Mouse (Mus musculus): Measurements from ENCODE around the gene Pilrb1. TPM values are rescaled to one million over a fixed set of nuclear protein-coding genes. Genes with fewer than 3 reads are reported as not detected.

Gene Pilrb1
- total RNA-seq, 2 experiments from 2014 or later, result not detected

DNA sequence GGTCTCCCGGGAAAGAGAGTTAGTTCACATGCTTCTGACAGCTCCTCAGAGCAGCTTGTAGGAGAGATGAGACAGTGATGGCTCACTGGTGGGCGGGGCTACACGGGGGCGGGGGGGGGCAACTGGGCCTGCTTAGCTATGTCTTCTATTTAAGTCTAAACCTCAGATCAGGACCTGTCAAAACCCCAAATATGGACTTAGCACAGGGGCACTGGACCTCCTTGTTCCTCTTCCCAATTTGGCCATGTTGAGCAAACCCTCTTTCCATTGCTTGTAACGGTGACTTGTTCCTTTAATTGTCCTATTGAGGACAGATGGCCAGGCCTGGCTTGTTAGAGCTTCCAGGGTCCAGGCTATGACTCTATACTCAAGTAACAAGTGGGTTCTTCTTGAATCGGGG is 26.4 kb downstream of the Pilrb1 start:
- no peak for DNase-seq (ENCODE audit: low spot score in 2 of 2)
- intact Hi-C loops (cut with DNase I), result no loop called here

DNA sequence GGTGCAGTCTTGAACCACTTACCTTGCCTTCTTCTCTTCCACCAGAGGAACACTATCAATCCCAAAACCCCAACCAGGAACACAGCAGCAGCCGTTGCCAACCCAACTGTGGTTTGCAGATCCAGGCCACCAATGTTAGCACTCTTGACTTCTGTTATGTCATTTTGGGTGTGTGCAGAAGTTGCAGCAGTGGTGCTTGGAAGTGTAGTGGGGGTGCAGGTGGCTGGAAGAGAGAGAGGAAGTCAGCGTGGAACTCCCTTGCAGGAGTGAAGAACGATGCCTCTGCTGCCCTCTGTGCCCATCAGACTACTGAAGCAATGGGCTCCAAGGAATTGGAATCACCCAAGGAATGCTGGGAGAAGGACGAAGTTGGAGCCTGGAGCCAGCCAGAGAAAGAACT is 26.8 kb downstream of the Pilrb1 start:
- intact Hi-C loops (cut with DNase I), result no loop called here
- DNase-seq (ENCODE audit: low spot score in 2 of 2), result no peak

DNA sequence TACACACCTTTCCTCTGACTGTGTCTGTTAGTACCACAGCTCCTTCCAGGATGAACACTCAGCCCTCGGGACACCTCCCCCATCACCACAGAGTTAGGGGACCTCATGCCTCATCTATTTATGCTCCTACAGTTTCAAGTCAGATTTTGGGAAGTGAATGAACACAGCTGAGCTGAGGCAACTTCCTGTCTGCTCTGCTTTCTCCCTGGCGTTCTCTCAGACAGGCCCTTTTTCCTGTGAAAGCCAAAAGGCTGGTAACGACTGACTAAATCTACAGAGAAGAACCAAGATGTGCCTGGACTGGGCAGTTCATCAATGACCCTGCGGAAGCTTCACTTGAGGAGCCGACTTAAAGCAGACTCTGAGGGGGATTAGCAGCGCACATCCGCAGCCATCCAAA is 27.7 kb downstream of the Pilrb1 start:
- intact Hi-C loops (cut with DNase I), result no loop called here
- DNase-seq (ENCODE audit: low spot score in 2 of 2), result peak in 1 of 2 experiments; percentile 10

DNA sequence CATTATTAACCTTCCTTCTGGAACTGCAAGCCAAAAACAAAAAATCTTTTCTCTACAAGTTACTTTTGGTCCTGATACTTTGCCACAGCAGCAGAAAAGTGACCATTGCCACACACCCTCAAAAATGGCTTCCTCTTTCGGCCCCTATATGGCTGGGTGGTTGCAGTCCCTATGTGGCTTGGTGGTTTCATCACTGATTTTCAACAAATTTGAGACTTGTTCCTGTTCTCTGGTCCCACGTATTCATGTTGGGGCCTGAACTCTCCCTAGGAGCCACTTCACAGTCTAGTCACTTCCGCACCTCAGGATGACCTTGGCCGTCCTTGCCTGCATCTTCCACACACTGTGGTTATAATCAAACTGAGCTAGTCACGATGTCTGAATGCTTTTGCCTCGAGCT is 29.2 kb downstream of the Pilrb1 start:
- intact Hi-C loops (cut with DNase I), result no loop called here
- DNase-seq (ENCODE audit: low spot score in 2 of 2), result no peak

DNA sequence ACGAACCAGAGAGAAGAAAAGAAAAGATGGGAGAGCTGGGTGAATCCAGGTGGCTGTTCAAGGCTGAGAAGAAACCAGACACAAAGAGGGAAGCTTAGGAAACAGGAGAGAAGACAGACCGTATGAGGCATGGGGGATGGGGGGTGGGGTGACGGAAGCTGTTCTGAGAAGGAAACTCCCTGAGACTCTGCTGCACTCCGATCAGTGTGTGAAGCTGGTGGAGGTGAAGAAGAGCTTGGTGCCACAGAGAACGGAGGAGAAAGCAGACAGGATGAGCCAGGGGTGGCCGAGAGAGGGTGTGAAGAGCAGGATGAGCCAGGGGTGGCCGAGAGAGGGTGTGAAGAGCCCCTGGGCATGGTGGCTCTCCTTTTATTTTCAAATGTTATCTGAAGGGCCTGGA is 31.5 kb downstream of the Pilrb1 start:
- intact Hi-C loops (cut with DNase I), result no loop called here
- no peak for DNase-seq (ENCODE audit: low spot score in 2 of 2)

DNA sequence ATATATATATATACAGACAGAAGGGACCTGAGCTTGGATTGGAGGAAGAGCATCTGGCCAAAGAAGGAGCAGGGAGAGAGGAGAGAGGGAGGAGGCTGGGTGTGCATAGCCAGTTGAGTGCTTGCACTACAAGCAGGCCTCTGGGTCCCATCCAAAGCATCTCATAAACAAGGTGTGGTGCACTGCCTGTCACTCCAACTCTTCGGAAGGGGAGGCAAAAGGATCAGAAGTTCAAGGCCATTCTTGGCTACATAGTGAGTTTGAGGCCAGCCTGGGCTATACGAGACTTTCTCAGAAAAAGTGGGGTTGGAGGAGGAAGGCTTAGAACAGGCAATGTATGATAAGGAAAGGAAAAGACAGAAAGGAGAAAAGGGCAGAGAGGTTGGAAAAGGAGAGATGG is 31.9 kb downstream of the Pilrb1 start:
- intact Hi-C loops (cut with DNase I), result no loop called here
- DNase-seq (ENCODE audit: low spot score in 2 of 2), result no peak

DNA sequence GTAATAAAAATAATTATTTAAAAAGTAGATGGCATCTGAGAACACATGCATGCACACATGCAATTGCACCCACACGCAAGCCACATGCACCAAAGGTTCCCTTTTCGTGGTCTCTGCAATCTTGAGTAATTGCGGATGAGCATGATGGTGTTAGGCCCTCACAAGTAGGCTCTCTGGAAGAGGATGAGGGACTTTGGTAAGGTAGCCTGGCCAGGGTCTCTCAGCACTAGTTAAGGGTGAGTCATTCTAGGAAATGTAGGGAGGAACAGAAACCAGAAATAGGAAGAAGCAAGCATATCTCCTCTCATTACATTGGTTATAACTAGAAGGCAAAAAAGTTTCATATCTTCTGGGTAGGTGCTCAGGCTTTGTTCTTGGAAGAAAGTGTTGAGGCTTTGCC is 32.9 kb downstream of the Pilrb1 start:
- intact Hi-C loops (cut with DNase I), result no loop called here
- DNase-seq (ENCODE audit: low spot score in 2 of 2), result no peak

DNA sequence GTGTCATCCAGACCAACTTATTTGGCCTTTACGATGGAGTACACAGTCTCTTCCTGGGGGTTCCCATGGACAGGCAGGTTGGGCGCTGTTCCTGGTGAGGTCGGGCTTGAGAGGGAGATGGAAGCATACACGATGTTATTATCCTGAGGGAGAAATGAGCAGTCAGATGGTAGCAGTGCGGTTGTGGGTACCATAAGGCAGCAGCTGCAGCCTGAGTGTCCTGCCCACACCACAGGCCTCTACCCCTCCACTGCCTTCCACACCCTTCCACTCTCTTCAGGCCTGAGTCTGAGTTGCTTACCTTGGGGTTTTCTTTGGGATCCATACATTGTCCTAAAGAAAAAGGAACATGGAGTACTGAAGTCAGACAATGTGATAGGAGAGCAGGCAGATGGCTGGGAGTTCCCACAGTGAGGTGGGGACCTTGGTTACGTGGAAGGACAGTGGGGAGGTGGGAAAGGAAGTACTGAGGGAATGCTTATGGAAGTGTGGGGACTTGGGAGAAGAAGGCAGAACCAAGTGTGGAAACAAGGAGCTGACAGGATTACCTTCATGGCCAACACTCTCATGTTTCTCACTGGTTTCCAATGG is 34.4 kb downstream of the Pilrb1 start:
- no peak for DNase-seq (ENCODE audit: low spot score in 2 of 2)
- intact Hi-C loops (cut with DNase I), result no loop called here

DNA sequence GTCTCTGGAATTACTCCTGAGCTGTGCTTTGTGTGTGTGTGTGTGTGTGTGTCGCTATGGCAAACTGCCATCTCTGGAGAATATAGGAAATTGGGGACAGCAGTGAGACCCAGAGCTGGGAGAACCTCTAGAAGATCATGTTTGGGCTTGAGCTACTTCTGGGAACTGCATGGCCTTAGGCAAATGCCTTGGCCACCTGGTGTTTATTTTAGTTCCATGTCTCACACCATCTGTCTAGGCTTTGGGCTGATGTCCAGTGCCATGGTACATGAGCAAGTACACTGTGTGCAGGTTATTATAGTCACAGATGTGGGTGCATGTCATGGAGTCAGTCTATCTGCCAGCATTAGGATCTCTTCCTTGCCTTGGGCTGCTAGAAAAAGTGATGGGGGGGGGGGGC is 35.3 kb downstream of the Pilrb1 start:
- intact Hi-C loops (cut with DNase I), result no loop called here
- no peak for DNase-seq (ENCODE audit: low spot score in 2 of 2)

DNA sequence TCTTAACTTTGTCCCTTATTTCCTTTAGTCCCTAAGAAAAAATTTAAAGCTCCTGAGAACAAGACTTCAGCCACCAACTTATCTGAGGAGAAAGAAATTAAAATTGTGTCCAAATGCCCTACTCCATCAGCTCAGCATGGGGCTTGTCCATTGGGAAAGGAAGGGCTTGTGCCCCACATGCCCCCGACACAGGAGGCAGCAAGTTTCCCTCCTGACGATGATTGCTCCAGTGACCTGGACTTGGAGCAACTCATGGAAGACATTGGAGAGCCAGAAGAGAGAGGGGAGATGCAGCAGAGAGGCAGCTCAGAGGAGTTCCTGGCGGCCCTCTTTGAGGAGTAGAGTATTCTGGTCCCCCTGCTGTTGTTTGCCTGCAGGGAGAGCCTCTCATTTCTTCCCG is 35.8 kb downstream of the Pilrb1 start:
- DNase-seq (ENCODE audit: low spot score in 2 of 2), result no peak
- intact Hi-C loops (cut with DNase I), result no loop called here

DNA sequence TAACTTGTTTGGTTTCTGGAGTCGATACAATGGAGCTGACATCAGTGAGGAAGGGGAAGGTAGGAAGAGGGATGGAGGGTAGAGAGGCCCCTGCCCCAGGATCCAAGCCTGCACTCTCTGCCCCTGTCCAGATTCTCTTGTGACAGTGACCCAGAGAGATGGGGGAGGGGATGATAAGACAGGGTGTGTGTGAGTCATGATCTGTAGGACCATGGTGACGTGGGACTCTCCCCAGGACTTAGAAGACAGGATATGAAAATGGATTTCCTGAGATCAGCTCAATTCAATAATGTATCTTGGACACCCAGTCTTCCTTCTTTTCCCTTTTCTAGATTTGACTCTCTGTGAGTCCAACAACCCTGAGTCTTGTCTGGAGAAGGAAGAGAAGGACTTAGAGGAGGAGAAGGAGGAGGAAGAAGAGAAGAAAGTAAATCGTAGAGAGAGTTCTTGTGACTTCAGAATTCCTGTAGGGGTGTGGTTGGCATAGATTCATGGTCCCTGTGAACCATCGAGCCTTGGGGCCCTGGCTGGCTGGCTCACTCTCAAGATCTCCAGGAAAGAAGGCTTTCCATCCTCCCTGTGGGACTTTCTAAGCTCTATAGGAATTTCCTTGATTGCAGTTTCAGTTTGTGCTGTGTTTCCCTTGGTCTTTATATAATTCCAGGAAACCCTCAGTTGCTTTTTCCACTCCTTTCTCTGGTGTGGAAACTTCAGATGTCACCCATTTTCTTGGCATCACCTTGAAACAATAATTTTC is 40.3 kb downstream of the Pilrb1 start:
- intact Hi-C loops (cut with DNase I), result no loop called here
- no peak for DNase-seq (ENCODE audit: low spot score in 2 of 2)

DNA sequence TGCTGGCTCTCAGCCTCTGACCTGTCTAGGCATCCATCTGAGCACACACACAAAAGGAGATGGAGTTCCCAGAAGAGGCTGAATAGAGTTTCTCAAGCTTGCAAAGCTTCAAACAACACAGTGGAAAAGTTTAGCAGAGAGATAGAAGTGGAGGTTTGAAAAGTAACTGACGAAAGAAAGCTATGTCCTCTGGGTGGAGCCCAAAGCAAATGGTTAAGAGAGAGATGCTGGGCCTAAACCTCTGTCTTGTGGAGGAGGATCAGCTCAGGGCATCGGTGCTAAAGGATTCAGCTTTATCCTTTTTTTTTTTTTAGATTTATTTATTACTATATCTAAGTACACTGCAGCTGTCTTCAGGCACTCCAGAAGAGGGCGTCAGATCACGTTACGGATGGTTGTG is 49.6 kb downstream of the Pilrb1 start:
- no peak for DNase-seq (ENCODE audit: low spot score in 2 of 2)
- intact Hi-C loops (cut with DNase I), result no loop called here

DNA sequence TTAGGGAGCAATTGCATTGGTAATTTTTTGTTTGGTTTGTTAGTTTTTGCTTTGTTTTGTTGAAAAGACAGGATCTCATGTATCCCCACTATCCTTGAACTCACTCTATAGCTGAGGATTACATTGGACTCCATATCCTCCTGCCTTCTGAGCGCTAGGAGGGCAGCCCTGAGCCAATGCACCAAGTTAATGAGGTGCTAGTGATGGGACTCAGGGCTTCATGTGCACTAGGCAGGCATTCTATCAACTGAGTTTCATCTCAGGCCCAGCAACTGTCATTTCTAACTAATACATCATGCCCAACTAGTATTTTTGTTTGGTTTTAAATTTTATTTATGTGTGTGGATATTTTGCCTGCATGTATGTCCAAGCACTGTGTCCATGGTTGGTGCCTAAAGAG is 51.7 kb downstream of the Pilrb1 start:
- no peak for DNase-seq (ENCODE audit: low spot score in 2 of 2)
- intact Hi-C loops (cut with DNase I), result no loop called here

Other genes with a start within 250 kb of the Pilrb1 start
- 10 to 100 TPM; 12.1 to 13.7 TPM for gene Pcolce, start 244.3 kb downstream of the Pilrb1 start, total RNA-seq (2021)
- gene Fbxo24, start 229.1 kb downstream of the Pilrb1 start, total RNA-seq (2021), result under 1 TPM; 0.18 to 0.21 TPM
- 10 to 100 TPM; 12.2 to 13.5 TPM for gene Lrch4, start 229.0 kb downstream of the Pilrb1 start, total RNA-seq (2021)
- 10 to 100 TPM in 1 of 2 experiments, 1 to 10 TPM in 1; 9.2 to 11.8 TPM for gene Gm20605, start 228.9 kb downstream of the Pilrb1 start, total RNA-seq (2021)
- 1 to 10 TPM; 2.3 to 4.7 TPM for gene Sap25, start 216.8 kb downstream of the Pilrb1 start, total RNA-seq (2021)
- gene Irs3, start 212.4 kb downstream of the Pilrb1 start, total RNA-seq (2021), result under 1 TPM in 1 of 2 experiments, not detected in 1; 0.32 TPM
- gene Agfg2, start 173.4 kb downstream of the Pilrb1 start, total RNA-seq (2021), result 10 to 100 TPM; 40.0 to 43.9 TPM
- 10 to 100 TPM; 69.0 to 73.4 TPM for gene Nyap1, start 116.5 kb downstream of the Pilrb1 start, total RNA-seq (2021)
- gene Tsc22d4, start 112.4 kb downstream of the Pilrb1 start, total RNA-seq (2021), result 100 to 1,000 TPM; 173 to 195 TPM
- gene Ppp1r35, start 79.3 kb downstream of the Pilrb1 start, total RNA-seq (2021), result 10 to 100 TPM; 23.4 to 27.1 TPM
- 10 to 100 TPM; 41.4 to 45.0 TPM for gene Mepce, start 70.5 kb downstream of the Pilrb1 start, total RNA-seq (2021)
- 1 to 10 TPM; 4.6 to 6.7 TPM for gene Zcwpw1, start 70.3 kb downstream of the Pilrb1 start, total RNA-seq (2021)
- 1 to 10 TPM in 1 of 2 experiments, under 1 TPM in 1; 0.92 to 1.2 TPM for gene Pilra, start 21.8 kb downstream of the Pilrb1 start, total RNA-seq (2021)
- not detected for gene Pilrb2, start 13.7 kb upstream of the Pilrb1 start, total RNA-seq (2021)
- gene Cyp3a13, start 63.5 kb upstream of the Pilrb1 start, total RNA-seq (2021), result under 1 TPM; 0.11 to 0.18 TPM
- 10 to 100 TPM; 16.3 to 22.4 TPM for gene Gjc3, start 105.0 kb upstream of the Pilrb1 start, total RNA-seq (2021)
- not detected for gene Azgp1, start 123.4 kb upstream of the Pilrb1 start, total RNA-seq (2021)
- not detected for gene Smok3a, start 163.2 kb upstream of the Pilrb1 start, total RNA-seq (2021)
- not detected for gene Smok3b, start 163.3 kb upstream of the Pilrb1 start, total RNA-seq (2021)
- gene Smok3c, start 195.1 kb upstream of the Pilrb1 start, total RNA-seq (2021), result not detected
- gene Zkscan1, start 227.0 kb upstream of the Pilrb1 start, total RNA-seq (2021), result 10 to 100 TPM; 39.4 to 40.5 TPM

Measured in left cerebral cortex, postnatal 25 days (tissue).